Comparison of ENCODE assay signal across 8 mouse cellular contexts in genomic region chr5:114858582-114858981, GRCm38 (mm10). TPM values are rescaled to one million over a fixed set of nuclear protein-coding genes. Genes with fewer than 3 reads are reported as not detected.
DNase-seq lines count a peak whose midpoint lies in the region; ATAC-seq lines count a peak whose summit lies in the region.
"Had no signal": no experiment of that assay in that cellular context is flagged by ENCODE, and none has a peak within 500 bp of the region (broad histone marks: within the 10 kb centered on the region; RNA-seq: fewer than 3 reads in every experiment).

Gene Gm9936 (minus strand): TSS chr5:114858682.

- H3K9ac ChIP-seq in lung, embryonic 16.5 days (ENCODE audit: low read length), result no peak within 1 kb of the TSS
- H3K9ac ChIP-seq in forebrain, embryonic 16.5 days (replicated peaks; ENCODE audit: low read depth, low read length), result peak within 1 kb of the TSS; percentile 62
- peak within 1 kb of the TSS; percentile 18; the same call in 1 of the 2 replicates for H3K9ac ChIP-seq in limb, embryonic 15.5 days
- H3K9ac ChIP-seq in stomach, embryonic 16.5 days (ENCODE audit: low read length), result peak within 1 kb of the TSS; percentile 53; the same call in 1 of the 2 replicates
- H3K9ac ChIP-seq: liver, embryonic 15.5 days had no signal

- peak within 1 kb of the TSS; percentile 21; the same call in 1 of the 2 replicates for H3K4me3 ChIP-seq in lung, embryonic 16.5 days (ENCODE audit: low read length)
- H3K4me3 ChIP-seq in forebrain, embryonic 16.5 days (replicated peaks; ENCODE audit: low read length), result peak within 1 kb of the TSS; percentile 35
- peak within 1 kb of the TSS; percentile 32 for H3K4me3 ChIP-seq in limb, embryonic 15.5 days
- peak within 1 kb of the TSS; percentile 29 for H3K4me3 ChIP-seq in stomach, embryonic 16.5 days (replicated peaks; ENCODE audit: low read length)
- H3K4me3 ChIP-seq: liver, embryonic 15.5 days had no signal

- H3K27ac ChIP-seq in lung, embryonic 16.5 days (ENCODE audit: low read length), result no peak within 1 kb of the TSS
- H3K27ac ChIP-seq in forebrain, embryonic 16.5 days (ENCODE audit: low read length), result no peak within 1 kb of the TSS
- no peak within 1 kb of the TSS for H3K27ac ChIP-seq in limb, embryonic 15.5 days
- no peak within 1 kb of the TSS for H3K27ac ChIP-seq in stomach, embryonic 16.5 days (ENCODE audit: low read length)
- H3K27ac ChIP-seq: liver, embryonic 15.5 days had no signal

- ATAC-seq in lung, embryonic 16.5 days (ENCODE audit: low read depth), result no peak
- ATAC-seq in forebrain, embryonic 16.5 days, result no peak
- ATAC-seq in limb, embryonic 15.5 days (ENCODE audit: insufficient number of reproducible peaks, low FRiP score, low TSS enrichment, low read depth), result no peak
- ATAC-seq in stomach, embryonic 16.5 days (ENCODE audit: insufficient read depth, low FRiP score), result no peak
- ATAC-seq in granulocyte monocyte progenitor cell, adult 5-6 weeks (replicated peaks; ENCODE audit: poor library complexity, severe bottlenecking), result no peak

- peak within 1 kb of the TSS; percentile 56 for H3K4me2 ChIP-seq in lung, embryonic 16.5 days (ENCODE audit: low read depth, low read length)
- peak within 1 kb of the TSS; percentile 67 for H3K4me2 ChIP-seq in forebrain, embryonic 16.5 days (ENCODE audit: low read length)
- H3K4me2 ChIP-seq in limb, embryonic 15.5 days, result peak within 1 kb of the TSS; percentile 57
- peak within 1 kb of the TSS; percentile 53 for H3K4me2 ChIP-seq in stomach, embryonic 16.5 days (ENCODE audit: low read depth, low read length)
- H3K4me2 ChIP-seq: liver, embryonic 15.5 days had no signal

- no peaks in the 10 kb centered on the region for H3K36me3 ChIP-seq in lung, embryonic 16.5 days (ENCODE audit: control insufficient read depth, insufficient read depth, low read length)
- no peaks in the 10 kb centered on the region for H3K36me3 ChIP-seq in forebrain, embryonic 16.5 days (ENCODE audit: control insufficient read depth, insufficient read depth)
- H3K36me3 ChIP-seq in limb, embryonic 15.5 days, result no peaks in the 10 kb centered on the region
- no peaks in the 10 kb centered on the region for H3K36me3 ChIP-seq in stomach, embryonic 16.5 days (ENCODE audit: control insufficient read depth, insufficient read depth, low read length)
- H3K36me3 ChIP-seq: liver, embryonic 15.5 days had no signal

- H3K4me1 ChIP-seq in lung, embryonic 16.5 days (replicated peaks; ENCODE audit: control insufficient read depth, insufficient read depth, low read length), result no peaks in the 10 kb centered on the region
- H3K4me1 ChIP-seq in forebrain, embryonic 16.5 days (replicated peaks; ENCODE audit: control insufficient read depth, insufficient read depth, low read length), result peaks cover 4% of the 10 kb centered on the region; the same call in 1 of the 2 replicates
- H3K4me1 ChIP-seq in limb, embryonic 15.5 days, result peaks cover 4% of the 10 kb centered on the region; the same call in 1 of the 2 replicates
- H3K4me1 ChIP-seq in stomach, embryonic 16.5 days (ENCODE audit: control insufficient read depth, insufficient read depth, low read length), result no peaks in the 10 kb centered on the region

- no peak for DNase-seq in lung, postnatal 14 days
- no peak for DNase-seq in layer of hippocampus, adult 8-10 months (ENCODE audit: low spot score in 2 of 2)

- H3K9me3 ChIP-seq in lung, embryonic 16.5 days (ENCODE audit: control insufficient read depth, low read length), result no peaks in the 10 kb centered on the region
- H3K9me3 ChIP-seq in forebrain, embryonic 16.5 days (ENCODE audit: control insufficient read depth, low read length), result no peaks in the 10 kb centered on the region
- no peaks in the 10 kb centered on the region for H3K9me3 ChIP-seq in limb, embryonic 15.5 days
- no peaks in the 10 kb centered on the region for H3K9me3 ChIP-seq in stomach, embryonic 16.5 days (replicated peaks; ENCODE audit: control insufficient read depth, low read length)
- H3K9me3 ChIP-seq: liver, embryonic 15.5 days had no signal

- 63% methylated on average over 12 of the region's 12 CpGs for WGBS in lung, embryonic 16.5 days
- WGBS in forebrain, embryonic 16.5 days, result 84% methylated on average over 12 of the region's 12 CpGs
- WGBS in limb, embryonic 15.5 days, result 83% methylated on average over 12 of the region's 12 CpGs
- WGBS in stomach, embryonic 16.5 days, result 74% methylated on average over 12 of the region's 12 CpGs

- H3K27me3 ChIP-seq in lung, embryonic 16.5 days (ENCODE audit: control insufficient read depth, insufficient read depth, low read depth, low read length), result peaks cover 6% of the 10 kb centered on the region
- no peaks in the 10 kb centered on the region for H3K27me3 ChIP-seq in forebrain, embryonic 16.5 days (replicated peaks; ENCODE audit: control insufficient read depth, insufficient read depth, low read length)
- 0 out of 2 replicates have a peak, but pooled peaks cover 7% of the 10 kb centered on the region for H3K27me3 ChIP-seq in limb, embryonic 15.5 days
- no peaks in the 10 kb centered on the region for H3K27me3 ChIP-seq in stomach, embryonic 16.5 days (ENCODE audit: control insufficient read depth, insufficient read depth, low read length)

RNA-seq across cellular contexts. Expression of gene Gm9936, which starts in this region (rescaled TPM):
- polyA plus RNA-seq in lung, embryonic 16.5 days (2015; fragmentation: Nextera tagmentation; extraction: Ambion mirVana), result 0.06 and 0.11 TPM in 2 replicates
- 2.0 and 2.5 TPM in 2 replicates for polyA plus RNA-seq in forebrain, embryonic 16.5 days (2015; fragmentation: Nextera tagmentation; extraction: Ambion mirVana)
- 0.05 and 0.07 TPM in 2 replicates for polyA plus RNA-seq in limb, embryonic 15.5 days (2015; fragmentation: Nextera tagmentation; extraction: Ambion mirVana)
- 0.18 TPM in 1 of 2 replicates, not detected in the other for polyA plus RNA-seq in stomach, embryonic 16.5 days (2015; fragmentation: Nextera tagmentation; extraction: Ambion mirVana)
- not detected in 2 replicates for total RNA-seq in granulocyte monocyte progenitor cell, adult 5-6 weeks (2014; fragmentation: Nextera tagmentation)
- not detected in 2 replicates for total RNA-seq in granulocyte monocyte progenitor cell, adult 5-6 weeks (2017)
- under 1 TPM; 0.61 to 0.98 (median 0.82) TPM for total RNA-seq in layer of hippocampus, adult 8-10 months (2022)
- polyA plus RNA-seq: liver, embryonic 15.5 days had no signal
